Mouse (Mus musculus): ENCODE measurements at regions not wholly inside any gene's neighbourhood (a gene's known extent, or its start where the extent isn't known, plus 50 kb on each side); places are given as distances from the start of the nearest gene placed in this dataset.
A peak's percentile ranks its signal among the peaks of the same experiment; 100 is the strongest.

- no peak for DNase-seq (ENCODE audit: low spot score)
Observed at GRCm38 (mm10) chr12:86830247-86830585, 54.4 kb downstream of the Irf2bpl start.

GRCm38 (mm10) chr12:86829581-86830246, 54.9 kb downstream of the Irf2bpl start:
- no peak for DNase-seq (ENCODE audit: low spot score)

- no peak for DNase-seq (ENCODE audit: low spot score)
Observed at GRCm38 (mm10) chr12:86827241-86827606, 57.4 kb downstream of the Irf2bpl start.

- no peak for DNase-seq (ENCODE audit: low spot score)
Observed at GRCm38 (mm10) chr12:86826420-86827240, 58.0 kb downstream of the Irf2bpl start.

- DNase-seq (ENCODE audit: low spot score) = no peak
Observed at GRCm38 (mm10) chr12:86825584-86826419, 58.8 kb downstream of the Irf2bpl start.

GRCm38 (mm10) chr12:86824860-86825583, 59.6 kb downstream of the Irf2bpl start:
- peak; percentile 91 for DNase-seq (ENCODE audit: low spot score)

GRCm38 (mm10) chr12:86823855-86824589, 60.6 kb downstream of the Irf2bpl start:
- DNase-seq (ENCODE audit: low spot score) = peak; percentile 88

GRCm38 (mm10) chr12:86823488-86823854, 61.1 kb downstream of the Irf2bpl start:
- no peak for DNase-seq (ENCODE audit: low spot score)

- DNase-seq (ENCODE audit: low spot score) = no peak
Observed at GRCm38 (mm10) chr12:86821183-86821582, 63.4 kb downstream of the Irf2bpl start.

GRCm38 (mm10) chr12:86819568-86819967, 65.0 kb downstream of the Irf2bpl start:
- no peak for DNase-seq (ENCODE audit: low spot score)

GRCm38 (mm10) chr12:86819163-86819562, 65.4 kb downstream of the Irf2bpl start:
- DNase-seq (ENCODE audit: low spot score) = no peak

- no peak for DNase-seq (ENCODE audit: low spot score)
Observed at GRCm38 (mm10) chr12:86818201-86818600, 66.4 kb downstream of the Irf2bpl start.

- peak; percentile 67 for DNase-seq (ENCODE audit: low spot score)
Observed at GRCm38 (mm10) chr12:86816702-86817610, 67.6 kb downstream of the Irf2bpl start.

- DNase-seq (ENCODE audit: low spot score) = no peak
Observed at GRCm38 (mm10) chr12:86816171-86816701, 68.4 kb downstream of the Irf2bpl start.

- no peak for DNase-seq (ENCODE audit: low spot score)
Observed at GRCm38 (mm10) chr12:86814740-86815139, 69.9 kb downstream of the Irf2bpl start.

Measured in testis, postnatal 10 days (tissue).